In the genomic region with DNA sequence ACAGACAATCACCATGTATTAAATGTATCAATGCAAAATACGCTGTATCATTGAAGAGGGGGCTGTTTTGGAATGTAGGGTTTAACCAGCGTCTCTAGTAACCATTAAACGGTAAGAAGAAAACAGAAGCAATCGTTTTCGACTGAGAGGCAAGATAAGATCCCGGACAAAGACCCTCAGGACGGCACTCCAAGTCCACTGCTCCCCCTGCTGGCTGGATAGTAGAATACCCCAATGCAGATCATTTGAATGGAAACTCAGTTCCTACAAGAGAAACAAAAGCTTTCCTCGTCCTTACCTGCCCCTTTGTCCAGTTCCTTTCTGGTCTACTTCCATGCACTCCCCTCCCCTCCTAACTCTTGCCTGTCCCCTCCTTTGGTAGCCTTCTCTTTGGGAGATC, we compare ENCODE assay signal across 8 mouse cellular contexts. TPM values are rescaled to one million over a fixed set of nuclear protein-coding genes. Genes with fewer than 3 reads are reported as not detected.
DNase-seq lines count a peak whose midpoint lies in the region; ATAC-seq and TF ChIP-seq lines count a peak whose summit lies in the region.

No protein-coding gene starts in this region.

- WGBS in spleen, adult 2 months: 13% methylated on average over 8 of the region's 8 CpGs
- WGBS in lung, embryonic 15.5 days: 25% methylated on average over 8 of the region's 8 CpGs

- H3K9ac ChIP-seq in lung, embryonic 15.5 days: no peak overlapping the region

- H3K27me3 ChIP-seq in spleen, adult 2 months (ENCODE audit: control insufficient read depth, insufficient read depth, low read length): no peaks in the 10 kb centered on the region
- H3K27me3 ChIP-seq in lung, embryonic 15.5 days: no peaks in the 10 kb centered on the region

- 0 out of 2 replicates have a peak, but pooled peaks have one; percentile 23 for ATAC-seq in cerebellum, adult (ENCODE audit: insufficient number of reproducible peaks, low FRiP score, low TSS enrichment)
- ATAC-seq in hematopoietic stem cell, adult 5-6 weeks (replicated peaks in 1 of 2; ENCODE audit: insufficient read depth in 1 of 2, low FRiP score in 2 of 2, low TSS enrichment in 1 of 2, low read depth in 1 of 2, poor library complexity in 2 of 2, severe bottlenecking in 2 of 2): peak; percentile 74 to 82; a peak in 3 of 4 replicates
- ATAC-seq in lung, embryonic 15.5 days (ENCODE audit: borderline replicate concordance, extremely low read depth, low FRiP score, low TSS enrichment): no peak

- TF ChIP-seq CTCF in spleen, adult 2 months (IDR thresholded peaks at IDR 0.05; ENCODE audit: extremely low read depth, insufficient read depth, insufficient read length, insufficient replicate concordance): peak; percentile 57; the same call in 1 of the 2 replicates

- H3K9me3 ChIP-seq in lung, embryonic 15.5 days: no peaks in the 10 kb centered on the region

- peak overlapping the region; percentile 28; the same call in 1 of the 2 replicates for H3K4me2 ChIP-seq in lung, embryonic 15.5 days

- DNase-seq in cerebellum, adult 11-12 months: no peak
- DNase-seq in spleen, adult 2 months (ENCODE audit: low read depth in 1 of 2, low spot score in 2 of 2): peak in 1 of 2 experiments; percentile 23
- no peak for DNase-seq in spleen, adult 12 weeks (ENCODE audit: low spot score)
- DNase-seq in cerebellum, postnatal 36 days: peak; percentile 28 to 38
- peak; percentile 15 to 30 for DNase-seq in spleen, postnatal 36 days (ENCODE audit: low spot score in 2 of 2)

- H3K36me3 ChIP-seq in spleen, adult 2 months (ENCODE audit: control insufficient read depth, insufficient read depth, low read length): no peaks in the 10 kb centered on the region
- H3K36me3 ChIP-seq in lung, embryonic 15.5 days: peaks cover 2% of the 10 kb centered on the region; the same call in 1 of the 2 replicates

- H3K27ac ChIP-seq in spleen, adult 2 months (ENCODE audit: insufficient read depth, low read length): no peak overlapping the region
- no peak overlapping the region for H3K27ac ChIP-seq in lung, embryonic 15.5 days

- H3K4me1 ChIP-seq in spleen, adult 2 months (ENCODE audit: control insufficient read depth, insufficient read depth, insufficient read length): no peaks in the 10 kb centered on the region
- no peaks in the 10 kb centered on the region for H3K4me1 ChIP-seq in lung, embryonic 15.5 days

- no peak overlapping the region for H3K4me3 ChIP-seq in spleen, adult 2 months (ENCODE audit: extremely low read depth, insufficient read depth, insufficient read length)
- no peak overlapping the region for H3K4me3 ChIP-seq in lung, embryonic 15.5 days

- TF ChIP-seq POLR2A in spleen, adult 2 months (IDR thresholded peaks at IDR 0.05; ENCODE audit: low read depth, low read length): no peak

RNA-seq across cellular contexts. Expression of a gene that starts 41.1 kb away (rescaled TPM):
- polyA plus RNA-seq in spleen, adult 2 months (2012; rRNA removed): 39.9 and 54.0 TPM in 2 replicates
- 0.35 and 0.50 TPM in 2 replicates for total RNA-seq in hematopoietic stem cell, adult 5-6 weeks (2017)
- 726 and 742 TPM in 2 replicates for polyA plus RNA-seq in lung, embryonic 15.5 days (2015; fragmentation: Nextera tagmentation; extraction: Ambion mirVana)

RNA-seq across cellular contexts. Expression of a gene that starts 54.9 kb away (rescaled TPM):
- 8.1 and 16.5 TPM in 2 replicates for polyA plus RNA-seq in spleen, adult 2 months (2012; rRNA removed)
- 68.8 and 146 TPM in 2 replicates for total RNA-seq in hematopoietic stem cell, adult 5-6 weeks (2017)
- polyA plus RNA-seq in lung, embryonic 15.5 days (2015; fragmentation: Nextera tagmentation; extraction: Ambion mirVana): 32.4 and 34.3 TPM in 2 replicates

Comparison
In these comparisons a context has a peak if more than half of its experiments do, and no peak if none do; other contexts are left out.
1. DNase-seq: peak in cerebellum, postnatal 36 days (2 of 2) and spleen, postnatal 36 days (2 of 2); none in cerebellum, adult 11-12 months (single experiment) and spleen, adult 12 weeks (single experiment).
2. RNA of a gene that starts 41.1 kb away (polyA plus RNA-seq): 726 to 742 TPM in lung, embryonic 15.5 days; 39.9 to 54.0 TPM in spleen, adult 2 months; every median in the first group is over 10 times any median in the second.